Mouse (Mus musculus) neural tube, embryonic 13.5 days (tissue): ENCODE measurements around the gene Kalrn. TPM values are rescaled to one million over a fixed set of nuclear protein-coding genes. Genes with fewer than 3 reads are reported as not detected.

Experiments
- ATAC-seq: fragments of 200-750 bp; cut with Nextera tagmentation; 2 replicates; pipeline ENCODE4 v1.8.0; 2017; ENCODE audit warnings: low read depth, mild to moderate bottlenecking, moderate TSS enrichment, moderate library complexity
- H3K27ac ChIP-seq: fragments of 300-500 bp; sonication (generic); replicated peaks from 2 replicates; pipeline ENCODE4 v1.5.1; 2015; ENCODE audit warnings: moderate library complexity, mild to moderate bottlenecking, inconsistent platforms
- H3K27me3 ChIP-seq: fragments of 300-500 bp; sonication (generic); 2 replicates; pipeline ENCODE4 v1.6.1; 2015; ENCODE audit warnings: mild to moderate bottlenecking, inconsistent platforms
- H3K36me3 ChIP-seq: fragments of 300-500 bp; sonication (generic); 2 replicates; pipeline ENCODE4 v1.6.1; 2015; ENCODE audit warnings: mild to moderate bottlenecking, inconsistent platforms
- H3K4me1 ChIP-seq: fragments of 300-500 bp; sonication (generic); replicated peaks from 2 replicates; pipeline ENCODE4 v1.6.1; 2015; ENCODE audit warnings: inconsistent platforms
- H3K4me2 ChIP-seq: fragments of 300-500 bp; sonication (generic); 2 replicates; pipeline ENCODE4 v1.6.1; 2015; ENCODE audit warnings: inconsistent platforms, mild to moderate bottlenecking, moderate library complexity
- H3K4me3 ChIP-seq: fragments of 300-500 bp; sonication (generic); 2 replicates; pipeline ENCODE4 v1.5.1; 2015; ENCODE audit warnings: mild to moderate bottlenecking, inconsistent platforms
- H3K9ac ChIP-seq: fragments of 300-500 bp; sonication (generic); 2 replicates; pipeline ENCODE4 v1.6.1; 2015; ENCODE audit warnings: moderate library complexity, mild to moderate bottlenecking, inconsistent platforms
- H3K9me3 ChIP-seq: fragments of 300-500 bp; sonication (generic); 2 replicates; pipeline ENCODE4 v1.6.1; 2016; ENCODE audit warnings: inconsistent platforms
- WGBS: fragments of 180-500 bp; shearing (Covaris S2); methylation state at CpG from one replicate; pipeline ENCODE4 v1.1.7; 2015; 5-methylcytosine and 5-hydroxymethylcytosine counted together
- polyA plus RNA-seq: library from polyadenylated mRNA; unstranded; fragments of >200 nt; fragmentation: Nextera tagmentation; extraction: Ambion mirVana; gene quantifications from 2 replicates; pipeline ENCODE4 v1.2.1, GENCODE M21; 2015

Gene Kalrn
- polyA plus RNA-seq, 1 experiment from 2014 or later: 23.9 TPM

- peaks cover 40% of the 10 kb centered on the region for H3K4me1 ChIP-seq
- H3K9me3 ChIP-seq: no peaks in the 10 kb centered on the region
- H3K36me3 ChIP-seq: no peaks in the 10 kb centered on the region
- H3K27ac ChIP-seq: no peak overlapping the region
- no peak for ATAC-seq
- H3K4me3 ChIP-seq: no peak overlapping the region
- H3K27me3 ChIP-seq: no peaks in the 10 kb centered on the region
- H3K9ac ChIP-seq: no peak overlapping the region
- H3K4me2 ChIP-seq: no peak overlapping the region
- 29% methylated on average over 5 of the region's 5 CpGs for WGBS
Measured at GRCm38 (mm10) chr16:34521061-34521460, 52.3 kb downstream of the Kalrn start.

GRCm38 (mm10) chr16:34516891-34517398 is 56.4 kb downstream of the Kalrn start:
- Histone ChIP-seq H3K4me1 (peaks cover 71% of the 10 kb centered on the region), H3K4me2 (no peak overlapping the region), H3K9ac (no peak overlapping the region), H3K9me3 (no peaks in the 10 kb centered on the region), H3K36me3 (no peaks in the 10 kb centered on the region), H3K4me3 (no peak overlapping the region), H3K27me3 (no peaks in the 10 kb centered on the region), H3K27ac (0 out of 2 replicates have a peak overlapping the region, but pooled peaks have one; percentile 14)
- WGBS: 78% methylated on average over 12 of the region's 12 CpGs
- ATAC-seq: no peak

GRCm38 (mm10) chr16:34515485-34515884 is 57.8 kb downstream of the Kalrn start:
- no peak overlapping the region for H3K9ac ChIP-seq
- no peaks in the 10 kb centered on the region for H3K36me3 ChIP-seq
- no peak overlapping the region for H3K4me2 ChIP-seq
- WGBS: 79% methylated on average over 4 of the region's 4 CpGs
- no peaks in the 10 kb centered on the region for H3K9me3 ChIP-seq
- peaks cover 72% of the 10 kb centered on the region for H3K4me1 ChIP-seq
- no peaks in the 10 kb centered on the region for H3K27me3 ChIP-seq
- ATAC-seq: no peak
- no peak overlapping the region for H3K4me3 ChIP-seq
- H3K27ac ChIP-seq: no peak overlapping the region

DNA sequence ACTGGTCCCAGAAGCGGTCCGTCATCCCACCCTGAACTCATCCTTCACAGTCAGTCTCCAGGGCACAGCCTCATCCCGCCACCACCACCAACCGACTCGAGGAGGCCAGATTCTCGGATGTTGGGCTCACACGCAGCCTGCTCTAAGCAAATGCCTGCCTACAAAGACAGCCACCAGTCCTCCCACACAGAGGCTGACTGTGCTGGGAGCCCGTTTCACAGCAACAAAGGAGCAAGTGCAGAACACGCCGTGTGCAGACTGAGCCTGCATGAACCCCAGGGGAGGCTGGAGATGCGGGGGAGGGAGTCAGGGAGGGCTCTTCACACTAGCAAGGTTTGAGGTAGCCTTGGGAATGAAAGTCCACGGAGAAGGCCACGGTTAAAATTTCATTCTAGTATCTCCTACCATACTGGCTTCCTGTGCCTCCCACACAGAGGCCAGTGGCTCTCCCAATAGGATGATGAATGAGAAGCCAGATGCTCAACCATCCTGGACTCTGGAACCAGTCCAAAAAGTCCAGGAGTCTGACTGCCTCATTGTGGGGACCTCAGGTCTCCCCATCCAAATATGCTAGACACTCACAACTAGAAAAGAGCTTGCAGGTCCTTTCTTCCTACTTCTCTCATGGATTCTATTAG is 59.3 kb downstream of the Kalrn start:
- 33% methylated on average over 13 of the region's 13 CpGs for WGBS
- H3K4me3 ChIP-seq: no peak overlapping the region
- no peaks in the 10 kb centered on the region for H3K9me3 ChIP-seq
- no peak overlapping the region for H3K4me2 ChIP-seq
- H3K9ac ChIP-seq: peak overlapping the region; percentile 42
- peak; percentile 44; the same call in 1 of the 2 replicates for ATAC-seq
- no peaks in the 10 kb centered on the region for H3K27me3 ChIP-seq
- H3K27ac ChIP-seq: peak overlapping the region; percentile 46; the same call in 1 of the 2 replicates
- peaks cover 74% of the 10 kb centered on the region for H3K4me1 ChIP-seq
- H3K36me3 ChIP-seq: no peaks in the 10 kb centered on the region

GRCm38 (mm10) chr16:34512326-34512725 is 61.0 kb downstream of the Kalrn start:
- H3K4me2 ChIP-seq: no peak overlapping the region

DNA sequence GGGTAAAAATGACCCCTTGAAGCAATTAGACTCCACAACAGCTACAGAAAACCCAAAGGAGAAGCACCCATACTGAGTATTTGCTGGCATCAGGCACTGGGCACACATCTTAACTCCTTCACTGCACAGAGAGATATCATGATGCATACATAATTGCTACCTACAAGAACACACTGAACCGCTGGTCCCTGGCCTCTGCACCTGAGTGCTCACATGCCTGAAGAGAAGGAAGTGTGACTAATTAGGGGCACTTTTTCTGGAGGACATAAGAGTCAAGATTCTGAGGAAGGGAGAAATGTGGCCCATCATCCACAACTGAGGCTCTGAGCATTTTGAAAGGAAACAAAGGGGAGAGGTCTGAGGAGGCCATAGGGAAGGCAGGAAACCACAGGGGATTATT is 65.2 kb downstream of the Kalrn start:
- 90% methylated on average over 1 of the region's 1 CpGs for WGBS
- Histone ChIP-seq H3K4me2 (no peak overlapping the region), H3K4me3 (no peak overlapping the region), H3K9me3 (no peaks in the 10 kb centered on the region), H3K9ac (no peak overlapping the region), H3K27ac (no peak overlapping the region), H3K4me1 (peaks cover 20% of the 10 kb centered on the region), H3K27me3 (no peaks in the 10 kb centered on the region), H3K36me3 (no peaks in the 10 kb centered on the region)
- ATAC-seq: no peak

More at GRCm38 (mm10) chr16:34512326-34512725, 61.0 kb downstream of the Kalrn start:
- Histone ChIP-seq H3K36me3 (no peaks in the 10 kb centered on the region), H3K9ac (no peak overlapping the region), H3K9me3 (no peaks in the 10 kb centered on the region), H3K27me3 (no peaks in the 10 kb centered on the region), H3K27ac (no peak overlapping the region), H3K4me3 (no peak overlapping the region), H3K4me1 (peaks cover 59% of the 10 kb centered on the region)
- ATAC-seq: no peak
- WGBS: 68% methylated on average over 4 of the region's 4 CpGs

- Histone ChIP-seq H3K4me2 (no peak overlapping the region), H3K27ac (no peak overlapping the region), H3K4me1 (peaks cover 10% of the 10 kb centered on the region; the same call in 1 of the 2 replicates), H3K36me3 (no peaks in the 10 kb centered on the region), H3K4me3 (no peak overlapping the region), H3K9me3 (no peaks in the 10 kb centered on the region), H3K9ac (no peak overlapping the region), H3K27me3 (no peaks in the 10 kb centered on the region)
- WGBS: 87% methylated on average over 2 of the region's 2 CpGs
- ATAC-seq: no peak
Measured at GRCm38 (mm10) chr16:34506048-34506447, 67.3 kb downstream of the Kalrn start.

GRCm38 (mm10) chr16:34504250-34504649 is 69.1 kb downstream of the Kalrn start:
- WGBS: 94% methylated on average over 10 of the region's 10 CpGs
- Histone ChIP-seq H3K9me3 (no peaks in the 10 kb centered on the region), H3K27ac (no peak overlapping the region)

GRCm38 (mm10) chr16:34502110-34502509 is 71.2 kb downstream of the Kalrn start:
- no peaks in the 10 kb centered on the region for H3K36me3 ChIP-seq
- no peaks in the 10 kb centered on the region for H3K9me3 ChIP-seq
- ATAC-seq: no peak
- no peak overlapping the region for H3K9ac ChIP-seq
- H3K4me2 ChIP-seq: no peak overlapping the region
- H3K4me1 ChIP-seq: no peaks in the 10 kb centered on the region; the same call in 1 of the 2 replicates
- no peak overlapping the region for H3K4me3 ChIP-seq
- no peak overlapping the region for H3K27ac ChIP-seq
- no peaks in the 10 kb centered on the region for H3K27me3 ChIP-seq

More at GRCm38 (mm10) chr16:34504250-34504649, 69.1 kb downstream of the Kalrn start:
- no peak for ATAC-seq
- no peak overlapping the region for H3K9ac ChIP-seq
- no peak overlapping the region for H3K4me2 ChIP-seq
- peaks cover 3% of the 10 kb centered on the region; the same call in 1 of the 2 replicates for H3K4me1 ChIP-seq
- H3K27me3 ChIP-seq: no peaks in the 10 kb centered on the region
- H3K4me3 ChIP-seq: no peak overlapping the region
- H3K36me3 ChIP-seq: no peaks in the 10 kb centered on the region

DNA sequence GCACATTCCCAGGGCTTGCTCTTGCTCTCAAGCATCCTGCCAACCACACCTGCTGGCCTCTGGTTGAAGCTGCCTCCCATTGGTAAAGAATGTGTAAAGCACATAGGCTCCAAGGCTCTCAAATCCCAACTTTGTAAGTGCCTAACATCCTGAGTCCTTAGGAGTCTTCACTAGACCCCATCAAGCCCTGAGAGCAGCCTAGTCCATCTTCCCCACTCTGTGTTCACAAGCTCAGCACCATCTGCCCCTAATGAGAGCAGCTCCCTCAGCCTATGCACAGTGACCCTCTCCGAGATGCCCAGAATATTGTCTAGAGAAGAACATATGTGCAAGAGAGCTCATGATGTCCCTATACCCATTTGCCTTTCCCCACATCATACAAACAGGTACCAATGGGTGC is 78.6 kb downstream of the Kalrn start:
- Histone ChIP-seq H3K4me1 (peaks cover 31% of the 10 kb centered on the region), H3K9me3 (no peaks in the 10 kb centered on the region), H3K27me3 (no peaks in the 10 kb centered on the region), H3K36me3 (no peaks in the 10 kb centered on the region), H3K4me3 (no peak overlapping the region), H3K9ac (no peak overlapping the region), H3K4me2 (no peak overlapping the region), H3K27ac (no peak overlapping the region)
- ATAC-seq: no peak
- 94% methylated on average over 1 of the region's 1 CpGs for WGBS

DNA sequence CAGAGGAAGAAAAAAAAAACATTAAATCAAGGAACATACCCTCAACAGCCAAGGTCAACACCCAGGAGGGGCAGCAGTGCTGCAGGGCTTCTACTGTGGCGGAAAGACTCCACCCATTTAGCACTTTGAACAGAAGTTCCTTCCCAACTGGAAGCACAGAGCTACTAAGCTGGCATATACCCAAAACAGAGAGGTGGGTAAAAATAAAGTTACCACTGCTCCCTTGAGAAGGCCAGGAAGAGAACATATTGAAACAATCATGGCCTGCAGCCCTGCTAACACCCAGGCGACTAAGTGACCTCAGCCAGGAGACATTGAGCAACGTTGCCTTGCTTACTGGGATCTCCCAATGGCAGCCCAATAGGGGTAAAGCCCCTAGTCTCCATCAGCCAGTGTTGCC is 79.4 kb downstream of the Kalrn start:
- H3K27me3 ChIP-seq: no peaks in the 10 kb centered on the region

GRCm38 (mm10) chr16:34491225-34491624 is 82.1 kb downstream of the Kalrn start:
- Histone ChIP-seq H3K4me3 (no peak overlapping the region), H3K4me1 (peaks cover 37% of the 10 kb centered on the region), H3K9me3 (no peaks in the 10 kb centered on the region), H3K9ac (no peak overlapping the region), H3K27me3 (no peaks in the 10 kb centered on the region), H3K27ac (no peak overlapping the region), H3K36me3 (no peaks in the 10 kb centered on the region), H3K4me2 (no peak overlapping the region)
- 74% methylated on average over 8 of the region's 8 CpGs for WGBS
- ATAC-seq: no peak

More for the DNA sequence above, 79.4 kb downstream of the Kalrn start:
- no peak for ATAC-seq
- H3K27ac ChIP-seq: no peak overlapping the region
- no peak overlapping the region for H3K4me3 ChIP-seq
- no peak overlapping the region for H3K9ac ChIP-seq
- peaks cover 33% of the 10 kb centered on the region for H3K4me1 ChIP-seq
- no peaks in the 10 kb centered on the region for H3K9me3 ChIP-seq
- 68% methylated on average over 3 of the region's 3 CpGs for WGBS
- no peaks in the 10 kb centered on the region for H3K36me3 ChIP-seq
- H3K4me2 ChIP-seq: no peak overlapping the region

GRCm38 (mm10) chr16:34490506-34490905 is 82.8 kb downstream of the Kalrn start:
- peaks cover 45% of the 10 kb centered on the region for H3K4me1 ChIP-seq
- no peak overlapping the region for H3K27ac ChIP-seq
- no peak overlapping the region for H3K4me2 ChIP-seq
- no peak overlapping the region for H3K9ac ChIP-seq
- H3K36me3 ChIP-seq: no peaks in the 10 kb centered on the region
- no peaks in the 10 kb centered on the region for H3K27me3 ChIP-seq
- WGBS: 53% methylated on average over 8 of the region's 8 CpGs
- H3K9me3 ChIP-seq: no peaks in the 10 kb centered on the region
- no peak overlapping the region for H3K4me3 ChIP-seq
- no peak for ATAC-seq
